Mouse (Mus musculus) embryonic facial prominence, embryonic 15.5 days (tissue): Measurements from ENCODE around the gene Galnt9. TPM values are rescaled to one million over a fixed set of nuclear protein-coding genes. Genes with fewer than 3 reads are reported as not detected.
A peak's percentile ranks its signal among the peaks of the same experiment; 100 is the strongest.

Experiments used
- ATAC-seq: fragments of 200-750 bp; cut with Nextera tagmentation; 2 replicates; pipeline ENCODE4 v1.8.0; 2017; ENCODE audit warnings: low read depth, moderate TSS enrichment; ENCODE audit not compliant: insufficient number of reproducible peaks, low FRiP score, low TSS enrichment
- H3K27ac ChIP-seq: fragments of 300-500 bp; sonication (generic); replicated peaks from 2 replicates; pipeline ENCODE4 v1.5.1; 2015; ENCODE audit warnings: mild to moderate bottlenecking, inconsistent platforms
- H3K27me3 ChIP-seq: fragments of 300-500 bp; sonication (generic); 2 replicates; pipeline ENCODE4 v1.6.1; 2015; ENCODE audit warnings: inconsistent platforms
- H3K36me3 ChIP-seq: fragments of 300-500 bp; sonication (generic); 2 replicates; pipeline ENCODE4 v1.6.1; 2015; ENCODE audit warnings: mild to moderate bottlenecking, inconsistent platforms
- H3K4me1 ChIP-seq: fragments of 300-500 bp; sonication (generic); 2 replicates; pipeline ENCODE4 v1.6.1; 2015; ENCODE audit warnings: inconsistent platforms
- H3K4me2 ChIP-seq: fragments of 300-500 bp; sonication (generic); replicated peaks from 2 replicates; pipeline ENCODE4 v1.6.1; 2015; ENCODE audit warnings: mild to moderate bottlenecking, inconsistent platforms
- H3K4me3 ChIP-seq: fragments of 300-500 bp; sonication (generic); replicated peaks from 2 replicates; pipeline ENCODE4 v1.5.1; 2015; ENCODE audit warnings: mild to moderate bottlenecking, inconsistent platforms
- H3K9ac ChIP-seq: fragments of 300-500 bp; sonication (generic); 2 replicates; pipeline ENCODE4 v1.6.1; 2015; ENCODE audit warnings: inconsistent platforms
- H3K9me3 ChIP-seq: fragments of 300-500 bp; sonication (generic); replicated peaks from 2 replicates; pipeline ENCODE4 v1.6.1; 2016; ENCODE audit warnings: inconsistent platforms
- WGBS: fragments of 180-500 bp; shearing (Covaris S2); methylation state at CpG from one replicate; pipeline ENCODE4 v1.1.7; 2015; 5-methylcytosine and 5-hydroxymethylcytosine counted together
- polyA plus RNA-seq: library from polyadenylated mRNA; unstranded; fragments of >200 nt; fragmentation: Nextera tagmentation; extraction: Ambion mirVana; gene quantifications from 2 replicates; pipeline ENCODE4 v1.2.1, GENCODE M21; 2015

The Galnt9 gene
- polyA plus RNA-seq, 1 experiment from 2014 or later = 1.6 TPM

DNA sequence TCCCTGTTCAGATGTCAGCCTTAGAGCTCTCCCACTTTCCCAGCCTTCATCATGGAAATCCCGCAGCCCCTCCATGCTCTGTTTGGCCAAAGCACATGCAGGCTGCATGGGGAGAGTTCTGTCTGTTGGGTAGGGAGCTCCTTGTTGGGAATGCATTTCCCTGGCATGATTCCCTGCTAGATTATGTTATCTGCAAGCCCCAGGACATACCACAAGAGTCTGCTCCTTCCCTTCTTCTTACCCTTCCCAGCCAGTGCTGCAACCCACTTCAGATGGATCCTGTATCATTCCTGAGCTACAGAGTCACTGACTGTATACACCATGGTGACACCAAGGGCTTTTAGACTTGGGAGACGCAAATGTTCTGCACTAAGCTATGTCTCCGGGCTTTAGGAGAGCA is 65.3 kb downstream of the Galnt9 start:
- H3K36me3 ChIP-seq = no peaks in the 10 kb centered on the region
- no peak overlapping the region for H3K4me3 ChIP-seq
- no peaks in the 10 kb centered on the region for H3K27me3 ChIP-seq
- no peak overlapping the region for H3K4me2 ChIP-seq
- no peak overlapping the region for H3K9ac ChIP-seq
- H3K4me1 ChIP-seq = peaks cover 18% of the 10 kb centered on the region
- no peak overlapping the region for H3K27ac ChIP-seq
- no peaks in the 10 kb centered on the region for H3K9me3 ChIP-seq
- ATAC-seq = no peak
- 62% methylated on average over 3 of the region's 3 CpGs for WGBS

DNA sequence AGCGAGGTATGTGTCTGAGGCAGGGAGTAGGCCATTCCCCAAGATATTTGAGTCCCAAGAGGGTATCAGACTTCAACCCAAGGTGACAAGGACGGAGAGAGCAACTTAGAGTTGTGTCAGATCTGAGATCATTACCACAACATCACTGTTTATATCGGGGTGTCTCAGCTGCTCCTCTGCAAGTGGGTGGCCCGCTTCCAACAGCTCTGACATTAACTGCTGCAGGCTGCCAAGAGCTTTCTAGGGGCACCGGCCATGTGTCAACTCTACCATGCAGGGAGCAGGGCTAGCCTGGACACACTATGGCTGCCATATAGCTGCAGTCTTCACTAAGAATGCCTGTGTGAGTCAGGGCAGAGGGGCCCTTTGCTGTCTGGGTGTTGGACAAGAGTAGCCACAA is 65.7 kb downstream of the Galnt9 start:
- Histone ChIP-seq H3K4me3 (no peak overlapping the region), H3K27ac (no peak overlapping the region), H3K36me3 (no peaks in the 10 kb centered on the region), H3K4me2 (no peak overlapping the region), H3K9me3 (no peaks in the 10 kb centered on the region), H3K4me1 (peaks cover 18% of the 10 kb centered on the region), H3K9ac (no peak overlapping the region), H3K27me3 (no peaks in the 10 kb centered on the region)
- WGBS = 62% methylated on average over 5 of the region's 5 CpGs
- no peak for ATAC-seq

DNA sequence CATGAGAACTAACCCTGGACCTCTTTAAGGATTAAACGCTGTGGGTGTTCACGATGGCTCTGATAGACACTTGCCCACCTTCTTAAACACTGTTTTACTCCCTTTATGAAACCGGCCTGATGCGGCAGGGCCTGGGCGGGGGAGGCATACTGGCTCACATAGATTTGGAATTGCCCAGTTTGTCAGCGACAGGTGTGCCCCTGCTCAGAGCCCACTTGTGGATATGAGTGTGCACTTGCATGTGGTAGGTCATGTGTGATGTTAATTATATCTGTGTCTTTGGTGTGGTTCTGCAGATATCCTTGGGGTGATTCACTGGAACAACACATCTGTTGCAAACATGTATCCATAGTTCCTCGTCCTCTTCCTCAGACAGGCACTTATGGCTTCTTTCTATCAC is 66.3 kb downstream of the Galnt9 start:
- no peaks in the 10 kb centered on the region for H3K27me3 ChIP-seq
- no peak for ATAC-seq
- H3K4me3 ChIP-seq = no peak overlapping the region
- H3K9ac ChIP-seq = no peak overlapping the region
- no peaks in the 10 kb centered on the region for H3K36me3 ChIP-seq
- no peak overlapping the region; the same call in 1 of the 2 replicates for H3K27ac ChIP-seq
- 68% methylated on average over 7 of the region's 7 CpGs for WGBS
- no peak overlapping the region for H3K4me2 ChIP-seq
- H3K4me1 ChIP-seq = peaks cover 18% of the 10 kb centered on the region
- no peaks in the 10 kb centered on the region for H3K9me3 ChIP-seq

DNA sequence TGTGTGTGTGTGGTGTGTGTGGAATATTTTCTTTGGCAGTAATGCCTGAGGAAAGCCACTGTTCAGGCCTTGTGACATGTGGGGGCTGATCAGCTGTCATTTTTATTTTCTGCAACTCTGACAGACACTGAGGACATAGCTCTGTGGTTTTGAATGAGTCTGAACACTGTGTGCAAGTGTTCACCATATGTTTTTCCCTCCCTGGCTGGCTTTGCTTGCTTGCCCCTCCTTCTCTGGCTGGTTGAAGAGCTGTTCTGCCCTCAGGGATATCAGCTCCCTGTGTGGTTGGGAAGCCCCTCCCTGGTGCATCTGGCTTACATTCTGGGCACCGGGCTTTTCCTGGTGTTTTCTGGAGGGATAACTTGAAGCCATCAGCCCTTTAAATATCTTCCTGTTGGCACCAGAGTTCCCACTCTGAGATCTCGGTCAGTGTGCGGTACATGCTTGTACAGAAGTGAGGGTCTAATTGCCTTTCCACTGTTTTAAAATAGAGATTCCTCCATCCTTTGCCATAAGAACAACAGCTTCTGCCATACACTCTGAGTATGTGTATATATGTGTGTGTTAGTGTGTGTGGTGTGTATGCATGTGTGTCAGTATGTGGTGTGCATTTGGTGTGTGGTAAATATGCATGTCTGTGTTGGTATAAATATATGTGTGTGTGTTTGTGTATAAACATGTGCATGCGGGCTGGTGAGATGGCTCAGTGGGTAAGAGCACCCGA is 67.4 kb downstream of the Galnt9 start:
- peak overlapping the region; percentile 35 for H3K27ac ChIP-seq
- ATAC-seq = peak; percentile 90
- no peaks in the 10 kb centered on the region for H3K36me3 ChIP-seq
- no peak overlapping the region for H3K4me2 ChIP-seq
- no peak overlapping the region for H3K9ac ChIP-seq
- 30% methylated on average over 5 of the region's 5 CpGs for WGBS
- no peak overlapping the region for H3K4me3 ChIP-seq
- H3K4me1 ChIP-seq = peaks cover 18% of the 10 kb centered on the region
- no peaks in the 10 kb centered on the region for H3K9me3 ChIP-seq
- no peaks in the 10 kb centered on the region for H3K27me3 ChIP-seq

DNA sequence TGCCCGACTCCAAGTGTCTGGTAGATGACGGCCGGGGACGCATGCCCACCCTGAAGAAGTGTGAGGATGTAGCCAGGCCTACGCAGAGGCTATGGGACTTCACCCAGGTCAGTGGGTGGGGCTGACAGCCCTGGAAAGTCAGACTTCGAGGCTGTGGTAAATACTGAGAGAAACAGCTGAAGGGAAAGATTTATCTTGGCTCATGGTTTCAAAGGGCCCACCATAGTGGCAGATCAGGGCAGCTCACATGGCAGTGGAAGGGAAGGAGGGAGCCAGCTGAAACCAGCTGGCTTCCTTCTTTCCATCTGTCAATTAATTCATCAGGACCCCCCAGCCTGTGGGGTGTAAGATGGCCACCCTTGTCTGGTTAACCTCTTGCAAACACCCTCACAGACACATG is 75.1 kb downstream of the Galnt9 start:
- 80% methylated on average over 6 of the region's 6 CpGs for WGBS
- Histone ChIP-seq H3K27ac (no peak overlapping the region), H3K9ac (no peak overlapping the region), H3K36me3 (no peaks in the 10 kb centered on the region), H3K4me2 (no peak overlapping the region), H3K4me1 (no peaks in the 10 kb centered on the region), H3K9me3 (no peaks in the 10 kb centered on the region), H3K4me3 (no peak overlapping the region), H3K27me3 (peaks cover 5% of the 10 kb centered on the region; the same call in 1 of the 2 replicates)
- no peak for ATAC-seq

DNA sequence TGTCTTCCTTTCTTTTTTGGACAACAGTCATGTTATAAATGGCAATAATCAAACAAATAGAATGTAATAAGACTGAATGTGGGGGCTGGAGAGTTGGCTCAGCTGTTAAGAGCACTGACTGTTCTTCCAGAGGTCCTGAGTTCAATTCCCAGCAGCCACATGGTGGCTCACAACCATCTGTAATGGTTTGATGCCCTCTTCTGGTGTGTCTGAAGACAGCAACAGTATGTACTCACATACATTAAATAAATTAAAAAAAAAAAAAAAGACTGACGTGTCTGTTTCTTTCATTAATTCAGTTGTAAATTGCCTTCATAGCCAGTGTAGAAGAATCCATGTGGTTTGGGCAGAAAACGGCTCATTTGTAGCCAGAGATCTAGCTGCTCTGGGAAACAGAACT is 80.2 kb downstream of the Galnt9 start:
- 49% methylated on average over 2 of the region's 2 CpGs for WGBS
- no peak overlapping the region for H3K27ac ChIP-seq
- ATAC-seq = no peak
- no peaks in the 10 kb centered on the region for H3K9me3 ChIP-seq
- H3K4me3 ChIP-seq = no peak overlapping the region
- no peak overlapping the region for H3K4me2 ChIP-seq
- H3K9ac ChIP-seq = no peak overlapping the region
- H3K27me3 ChIP-seq = peaks cover 9% of the 10 kb centered on the region; the same call in 1 of the 2 replicates
- no peaks in the 10 kb centered on the region for H3K36me3 ChIP-seq
- peaks cover 5% of the 10 kb centered on the region; the same call in 1 of the 2 replicates for H3K4me1 ChIP-seq

DNA sequence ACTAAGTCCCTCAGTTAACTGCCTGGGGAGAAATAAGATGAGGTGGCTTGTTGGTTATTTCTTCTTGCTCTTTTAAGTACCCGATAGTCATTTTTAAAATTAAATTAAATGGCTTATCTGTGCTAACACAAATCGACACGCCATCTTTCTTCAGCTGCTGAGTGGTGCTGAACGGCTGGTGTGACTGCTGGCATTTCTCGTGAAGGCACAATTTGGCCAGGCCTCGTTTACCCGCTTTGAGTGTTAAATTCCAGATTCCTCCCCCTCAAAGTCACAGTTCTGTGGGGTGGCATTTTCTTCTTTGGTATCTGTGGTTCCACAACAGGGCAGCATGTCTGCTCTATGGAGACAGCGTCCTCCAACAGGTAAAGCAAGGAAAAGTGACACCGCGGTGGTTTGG is 83.2 kb downstream of the Galnt9 start:
- Histone ChIP-seq H3K27ac (no peak overlapping the region), H3K9me3 (no peaks in the 10 kb centered on the region), H3K36me3 (no peaks in the 10 kb centered on the region), H3K9ac (no peak overlapping the region), H3K4me2 (no peak overlapping the region), H3K4me3 (no peak overlapping the region), H3K27me3 (0 out of 2 replicates have a peak, but pooled peaks cover 3% of the 10 kb centered on the region), H3K4me1 (peaks cover 5% of the 10 kb centered on the region; the same call in 1 of the 2 replicates)
- ATAC-seq = no peak
- 67% methylated on average over 10 of the region's 10 CpGs for WGBS

DNA sequence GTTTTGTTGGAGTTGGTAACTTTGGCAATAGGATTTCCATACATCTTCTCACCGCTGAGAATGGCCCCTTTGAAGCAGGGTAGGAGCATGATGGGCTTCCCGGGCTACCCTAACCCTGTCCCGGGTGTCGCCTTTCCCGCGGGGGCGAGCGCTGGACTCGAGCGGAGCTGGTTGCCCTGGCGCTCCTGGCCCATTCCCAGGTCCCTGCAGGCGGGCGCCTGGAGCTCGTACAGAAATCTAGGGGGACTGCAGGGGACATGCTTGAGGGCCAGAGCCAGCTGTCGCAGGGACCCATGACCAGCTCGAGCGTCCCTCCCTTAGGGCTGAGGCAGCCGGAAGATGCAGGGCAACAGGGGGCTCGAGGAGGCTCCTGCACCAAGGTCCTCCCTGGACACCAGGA is 84.0 kb downstream of the Galnt9 start:
- Histone ChIP-seq H3K4me2 (peak overlapping the region; percentile 22), H3K4me3 (no peak overlapping the region)
- WGBS = 26% methylated on average over 19 of the region's 19 CpGs

DNA sequence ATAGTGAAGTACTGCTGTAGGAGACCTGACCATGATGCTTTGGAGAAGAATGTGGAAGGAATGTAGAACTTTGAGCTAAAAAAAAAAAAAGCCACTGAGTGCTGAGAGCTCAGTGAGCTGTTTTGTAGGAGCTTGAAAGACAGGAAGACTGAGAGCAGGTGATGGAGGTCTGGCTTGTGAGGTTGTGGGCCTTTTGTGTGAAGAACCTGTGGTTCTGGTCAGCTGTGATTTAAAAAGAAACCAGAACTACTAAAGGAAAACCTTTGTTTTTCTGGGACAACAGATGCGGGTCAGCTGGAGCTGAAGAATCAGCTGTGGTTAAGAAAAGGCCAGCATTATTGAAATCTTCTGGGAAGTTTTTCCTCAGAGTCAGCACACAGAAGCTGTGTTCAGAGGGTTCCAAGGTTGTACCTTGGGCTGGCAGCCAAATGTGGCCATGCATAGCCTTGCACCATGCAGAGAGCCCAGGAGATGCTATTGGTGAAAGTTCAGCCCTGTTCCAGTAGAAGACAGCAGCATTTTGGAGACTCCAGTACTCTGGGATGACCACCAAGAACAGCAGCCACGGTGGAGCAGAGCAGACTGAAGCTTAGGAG is 85.5 kb downstream of the Galnt9 start:
- H3K9ac ChIP-seq = no peak overlapping the region
- H3K4me1 ChIP-seq = peaks cover 5% of the 10 kb centered on the region; the same call in 1 of the 2 replicates
- H3K27me3 ChIP-seq = 0 out of 2 replicates have a peak, but pooled peaks cover 3% of the 10 kb centered on the region
- no peaks in the 10 kb centered on the region for H3K36me3 ChIP-seq
- ATAC-seq = no peak
- no peak overlapping the region for H3K4me2 ChIP-seq
- H3K4me3 ChIP-seq = no peak overlapping the region
- no peak overlapping the region for H3K27ac ChIP-seq
- WGBS = 57% methylated on average over 2 of the region's 2 CpGs
- H3K9me3 ChIP-seq = no peaks in the 10 kb centered on the region

More for the DNA sequence above, 84.0 kb downstream of the Galnt9 start:
- no peak overlapping the region for H3K9ac ChIP-seq
- 0 out of 2 replicates have a peak, but pooled peaks cover 3% of the 10 kb centered on the region for H3K27me3 ChIP-seq
- no peaks in the 10 kb centered on the region for H3K36me3 ChIP-seq
- H3K9me3 ChIP-seq = no peaks in the 10 kb centered on the region
- ATAC-seq = no peak
- peaks cover 5% of the 10 kb centered on the region; the same call in 1 of the 2 replicates for H3K4me1 ChIP-seq
- H3K27ac ChIP-seq = no peak overlapping the region

DNA sequence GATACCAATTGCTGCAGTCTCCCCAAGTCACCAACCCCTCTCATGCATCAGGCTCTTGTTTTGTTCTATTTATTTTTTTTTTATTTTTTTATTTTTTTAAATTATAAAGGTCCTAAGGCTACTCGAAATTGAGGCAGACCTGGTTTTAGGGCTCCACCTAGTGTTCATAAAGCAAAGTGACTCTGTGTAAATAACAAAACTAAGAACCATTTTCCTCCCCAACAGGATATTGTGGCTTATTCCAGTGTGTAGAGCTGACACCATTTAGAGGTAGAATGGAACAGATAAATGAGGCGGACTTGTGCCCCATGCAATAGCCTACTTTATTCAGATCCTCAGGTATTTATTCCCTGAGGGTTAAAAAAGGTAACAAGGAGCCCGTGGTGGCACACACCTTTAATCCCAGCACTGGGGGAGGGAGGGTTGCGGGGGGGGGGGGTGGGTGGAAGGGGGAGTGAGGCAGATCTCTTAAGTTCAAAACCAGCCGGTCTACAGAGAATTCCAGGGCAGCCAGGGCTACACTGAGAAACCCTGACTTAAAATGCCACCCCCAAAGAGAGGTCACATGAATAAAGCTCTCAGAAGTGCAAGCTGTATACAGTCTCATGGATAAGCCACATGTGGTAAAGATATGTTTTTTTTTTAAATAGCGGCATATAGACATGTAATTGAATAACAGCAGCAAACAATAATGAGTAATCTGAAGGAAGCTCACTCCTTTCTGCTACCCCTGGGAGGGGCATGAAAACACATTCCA is 92.0 kb downstream of the Galnt9 start:
- H3K4me1 ChIP-seq = 0 out of 2 replicates have a peak, but pooled peaks cover 2% of the 10 kb centered on the region
- H3K4me2 ChIP-seq = no peak overlapping the region
- no peak overlapping the region for H3K27ac ChIP-seq
- no peak overlapping the region for H3K9ac ChIP-seq
- 31% methylated on average over 6 of the region's 6 CpGs for WGBS
- H3K9me3 ChIP-seq = no peaks in the 10 kb centered on the region
- no peaks in the 10 kb centered on the region for H3K36me3 ChIP-seq
- H3K27me3 ChIP-seq = no peaks in the 10 kb centered on the region
- no peak overlapping the region for H3K4me3 ChIP-seq
- ATAC-seq = no peak
